ENCODE assay signal across 8 mouse cellular contexts in genomic region chr3:152114786-152115185, GRCm38 (mm10). TPM values are rescaled to one million over a fixed set of nuclear protein-coding genes. Genes with fewer than 3 reads are reported as not detected.
A peak's percentile ranks its signal among the peaks of the same experiment; 100 is the strongest.
DNase-seq lines count a peak whose midpoint lies in the region; ATAC-seq and TF ChIP-seq lines count a peak whose summit lies in the region.

No protein-coding gene starts in this region.

- 66% methylated on average over 10 of the region's 10 CpGs for WGBS in forebrain, embryonic 12.5 days
- 59% methylated on average over 10 of the region's 10 CpGs for WGBS in forebrain, embryonic 10.5 days
- WGBS in limb, embryonic 10.5 days: 23% methylated on average over 10 of the region's 10 CpGs
- WGBS in midbrain, embryonic 10.5 days: 62% methylated on average over 10 of the region's 10 CpGs

- no peak overlapping the region for H3K9ac ChIP-seq in forebrain, embryonic 12.5 days

- ATAC-seq in forebrain, embryonic 12.5 days (ENCODE audit: low FRiP score): peak; percentile 65; the same call in 1 of the 2 replicates

- no peak for DNase-seq in forebrain, embryonic 10.5 days (ENCODE audit: extremely low spot score, low spot score)
- peak; percentile 79 to 86 for DNase-seq in heart, postnatal 14 days
- DNase-seq in limb, embryonic 10.5 days (ENCODE audit: low spot score): no peak
- peak; percentile 39 for DNase-seq in midbrain, embryonic 10.5 days (ENCODE audit: low spot score)
- DNase-seq in thymus, postnatal 25 days: no peak

- TF ChIP-seq POLR2A in testis, adult 2 months (IDR thresholded peaks at IDR 0.05; ENCODE audit: control insufficient read depth, low read depth, low read length): no peak

- H3K27ac ChIP-seq in forebrain, embryonic 12.5 days: no peak overlapping the region
- H3K27ac ChIP-seq in forebrain, embryonic 10.5 days: no peak overlapping the region
- peak overlapping the region; percentile 26; the same call in 1 of the 2 replicates for H3K27ac ChIP-seq in limb, embryonic 10.5 days
- no peak overlapping the region for H3K27ac ChIP-seq in midbrain, embryonic 10.5 days (replicated peaks)
- peak overlapping the region; percentile 41 for H3K27ac ChIP-seq in testis, adult 2 months (ENCODE audit: control insufficient read depth, insufficient read depth, low read depth, low read length)

- H3K4me2 ChIP-seq in forebrain, embryonic 12.5 days: no peak overlapping the region

- H3K36me3 ChIP-seq in forebrain, embryonic 12.5 days (replicated peaks): no peaks in the 10 kb centered on the region
- no peaks in the 10 kb centered on the region for H3K36me3 ChIP-seq in forebrain, embryonic 10.5 days (replicated peaks)
- no peaks in the 10 kb centered on the region for H3K36me3 ChIP-seq in erythroblast, embryonic 14.5 days (ENCODE audit: control insufficient read depth)
- no peaks in the 10 kb centered on the region for H3K36me3 ChIP-seq in limb, embryonic 10.5 days
- no peaks in the 10 kb centered on the region for H3K36me3 ChIP-seq in midbrain, embryonic 10.5 days
- H3K36me3 ChIP-seq in testis, adult 2 months (ENCODE audit: control insufficient read depth, insufficient read depth, low read length): no peaks in the 10 kb centered on the region

- H3K27me3 ChIP-seq in forebrain, embryonic 12.5 days: no peaks in the 10 kb centered on the region; the same call in 1 of the 2 replicates
- peaks cover 12% of the 10 kb centered on the region for H3K27me3 ChIP-seq in forebrain, embryonic 10.5 days (ENCODE audit: poor library complexity, severe bottlenecking)
- peaks cover 13% of the 10 kb centered on the region for H3K27me3 ChIP-seq in erythroblast, embryonic 14.5 days (ENCODE audit: control insufficient read depth)
- no peaks in the 10 kb centered on the region for H3K27me3 ChIP-seq in limb, embryonic 10.5 days (ENCODE audit: low read depth, poor library complexity, severe bottlenecking)
- peaks cover 7% of the 10 kb centered on the region; the same call in 1 of the 2 replicates for H3K27me3 ChIP-seq in midbrain, embryonic 10.5 days (ENCODE audit: low read depth, poor library complexity, severe bottlenecking)
- H3K27me3 ChIP-seq in testis, adult 2 months (ENCODE audit: control insufficient read depth, insufficient read depth, low read length): no peaks in the 10 kb centered on the region

- no peak overlapping the region for H3K4me3 ChIP-seq in forebrain, embryonic 12.5 days (replicated peaks)
- no peak overlapping the region for H3K4me3 ChIP-seq in forebrain, embryonic 10.5 days
- peak overlapping the region; percentile 46 for H3K4me3 ChIP-seq in erythroblast, embryonic 14.5 days (replicated peaks)
- H3K4me3 ChIP-seq in limb, embryonic 10.5 days: peak overlapping the region; percentile 15; the same call in 1 of the 2 replicates
- no peak overlapping the region for H3K4me3 ChIP-seq in midbrain, embryonic 10.5 days
- H3K4me3 ChIP-seq in testis, adult 2 months (ENCODE audit: control insufficient read depth, low read depth, low read length): no peak overlapping the region

- intact Hi-C loops in heart, postnatal 14 days (cut with DNase I): loop anchor here (5.0 to 10.0 kb wide), 3 partner anchors 33 to 200 kb away; no protein-coding TSS in a partner anchor

- no peaks in the 10 kb centered on the region for H3K9me3 ChIP-seq in forebrain, embryonic 12.5 days
- H3K9me3 ChIP-seq in forebrain, embryonic 10.5 days: no peaks in the 10 kb centered on the region
- no peaks in the 10 kb centered on the region for H3K9me3 ChIP-seq in erythroblast, embryonic 14.5 days (ENCODE audit: control insufficient read depth, low read length)
- no peaks in the 10 kb centered on the region for H3K9me3 ChIP-seq in limb, embryonic 10.5 days (replicated peaks)
- H3K9me3 ChIP-seq in midbrain, embryonic 10.5 days (replicated peaks): no peaks in the 10 kb centered on the region

- no peak for TF ChIP-seq CTCF in testis, adult 2 months (IDR thresholded peaks at IDR 0.05; ENCODE audit: control insufficient read depth, insufficient read depth, insufficient replicate concordance, low read depth, low read length)

- peaks cover 4% of the 10 kb centered on the region; the same call in 1 of the 2 replicates for H3K4me1 ChIP-seq in forebrain, embryonic 12.5 days
- peaks cover 19% of the 10 kb centered on the region for H3K4me1 ChIP-seq in forebrain, embryonic 10.5 days
- H3K4me1 ChIP-seq in erythroblast, embryonic 14.5 days (ENCODE audit: control insufficient read depth): peaks cover 72% of the 10 kb centered on the region
- H3K4me1 ChIP-seq in limb, embryonic 10.5 days: peaks cover 21% of the 10 kb centered on the region
- H3K4me1 ChIP-seq in midbrain, embryonic 10.5 days: peaks cover 7% of the 10 kb centered on the region
- peaks cover 9% of the 10 kb centered on the region for H3K4me1 ChIP-seq in testis, adult 2 months (ENCODE audit: control insufficient read depth, insufficient read depth, low read length)

RNA-seq across cellular contexts. Expression of gene Gipc2, which starts 51.2 kb away (rescaled TPM):
- polyA plus RNA-seq in forebrain, embryonic 12.5 days (2016; fragmentation: Nextera tagmentation; extraction: Ambion mirVana): 1.4 and 2.1 TPM in 2 replicates
- polyA plus RNA-seq in forebrain, embryonic 10.5 days (2016; fragmentation: Nextera tagmentation; extraction: Ambion mirVana): 1.9 and 3.5 TPM in 2 replicates
- polyA plus RNA-seq in erythroblast, embryonic 14.5 days (2012): not detected in 2 replicates
- 1 to 10 TPM; 2.1 to 2.9 TPM for total RNA-seq in heart, postnatal 14 days (2021)
- polyA plus RNA-seq in limb, embryonic 10.5 days (2016; fragmentation: Nextera tagmentation; extraction: Ambion mirVana): 2.1 and 4.5 TPM in 2 replicates
- 0.95 and 1.5 TPM in 2 replicates for polyA plus RNA-seq in midbrain, embryonic 10.5 days (2016; fragmentation: Nextera tagmentation; extraction: Ambion mirVana)
- 7.5 and 9.7 TPM in 2 replicates for polyA plus RNA-seq in testis, adult 2 months (2012; rRNA removed)

Comparison
In these comparisons a context has a peak if more than half of its experiments do, and no peak if none do; other contexts are left out.
1. H3K27ac ChIP-seq: peak in limb, embryonic 10.5 days (single experiment) and testis, adult 2 months (single experiment); none in forebrain, embryonic 12.5 days (single experiment), forebrain, embryonic 10.5 days (single experiment) and midbrain, embryonic 10.5 days (single experiment).
2. H3K4me3 ChIP-seq: peak in erythroblast, embryonic 14.5 days (single experiment) and limb, embryonic 10.5 days (single experiment); none in forebrain, embryonic 12.5 days (single experiment), forebrain, embryonic 10.5 days (single experiment), midbrain, embryonic 10.5 days (single experiment) and testis, adult 2 months (single experiment).
3. DNase-seq: peak in heart, postnatal 14 days (2 of 2) and midbrain, embryonic 10.5 days (single experiment); none in forebrain, embryonic 10.5 days (single experiment), limb, embryonic 10.5 days (single experiment) and thymus, postnatal 25 days (single experiment).